Mouse (Mus musculus): ENCODE measurements at regions not wholly inside any gene's neighbourhood (a gene's known extent, or its start where the extent isn't known, plus 50 kb on each side); places are given as distances from the start of the nearest gene placed in this dataset.

GRCm38 (mm10) chr4:31354953-31355352 lies 608.9 kb upstream of the Map3k7 start:
- 89% methylated on average over 2 of the region's 2 CpGs for WGBS
- H3K27ac ChIP-seq (replicated peaks; ENCODE audit: low read depth, low read length), result no peak overlapping the region
- no peaks in the 10 kb centered on the region for H3K4me1 ChIP-seq (ENCODE audit: control insufficient read depth, insufficient read depth, low read length)
- no peak overlapping the region for H3K9ac ChIP-seq (ENCODE audit: low read depth, low read length, severe bottlenecking)
- H3K4me2 ChIP-seq (replicated peaks; ENCODE audit: low read depth, low read length, severe bottlenecking), result no peak overlapping the region
- no peaks in the 10 kb centered on the region for H3K27me3 ChIP-seq (ENCODE audit: control insufficient read depth, insufficient read depth, low read length)
- no peak for TF ChIP-seq POLR2A (IDR thresholded peaks at IDR 0.05; ENCODE audit: borderline replicate concordance, extremely low read depth, insufficient read depth, insufficient read length)
- H3K9me3 ChIP-seq (ENCODE audit: control insufficient read depth, low read length), result no peaks in the 10 kb centered on the region
- DNase-seq (ENCODE audit: low spot score) (no peak), ATAC-seq (ENCODE audit: low FRiP score, low read depth) (no peak)
- H3K4me3 ChIP-seq (replicated peaks; ENCODE audit: low read length), result no peak overlapping the region
- no peaks in the 10 kb centered on the region for H3K36me3 ChIP-seq (ENCODE audit: control insufficient read depth, insufficient read depth, low read length)

- H3K4me2 ChIP-seq (replicated peaks; ENCODE audit: low read depth, low read length, severe bottlenecking), result no peak overlapping the region
- no peaks in the 10 kb centered on the region for H3K36me3 ChIP-seq (ENCODE audit: control insufficient read depth, insufficient read depth, low read length)
- no peak overlapping the region for H3K4me3 ChIP-seq (replicated peaks; ENCODE audit: low read length)
- TF ChIP-seq POLR2A (IDR thresholded peaks at IDR 0.05; ENCODE audit: borderline replicate concordance, extremely low read depth, insufficient read depth, insufficient read length), result no peak
- 36% methylated on average over 1 of the region's 1 CpGs for WGBS
- no peaks in the 10 kb centered on the region for H3K27me3 ChIP-seq (ENCODE audit: control insufficient read depth, insufficient read depth, low read length)
- H3K27ac ChIP-seq (replicated peaks; ENCODE audit: low read depth, low read length), result no peak overlapping the region
- DNase-seq (ENCODE audit: low spot score) (no peak), ATAC-seq (ENCODE audit: low FRiP score, low read depth) (no peak)
- H3K4me1 ChIP-seq (ENCODE audit: control insufficient read depth, insufficient read depth, low read length), result no peaks in the 10 kb centered on the region
- no peak overlapping the region for H3K9ac ChIP-seq (ENCODE audit: low read depth, low read length, severe bottlenecking)
- no peaks in the 10 kb centered on the region for H3K9me3 ChIP-seq (ENCODE audit: control insufficient read depth, low read length)
These were observed 597.7 kb upstream of the Map3k7 start for GRCm38 (mm10) chr4:31366172-31366571.

GRCm38 (mm10) chr4:31367031-31367430 lies 596.9 kb upstream of the Map3k7 start:
- Histone ChIP-seq H3K36me3 (ENCODE audit: control insufficient read depth, insufficient read depth, low read length) (no peaks in the 10 kb centered on the region), H3K9me3 (ENCODE audit: control insufficient read depth, low read length) (no peaks in the 10 kb centered on the region), H3K4me3 (replicated peaks; ENCODE audit: low read length) (no peak overlapping the region), H3K27me3 (ENCODE audit: control insufficient read depth, insufficient read depth, low read length) (no peaks in the 10 kb centered on the region), H3K4me1 (ENCODE audit: control insufficient read depth, insufficient read depth, low read length) (no peaks in the 10 kb centered on the region), H3K9ac (ENCODE audit: low read depth, low read length, severe bottlenecking) (no peak overlapping the region), H3K27ac (replicated peaks; ENCODE audit: low read depth, low read length) (no peak overlapping the region), H3K4me2 (replicated peaks; ENCODE audit: low read depth, low read length, severe bottlenecking) (no peak overlapping the region)
- DNase-seq (ENCODE audit: low spot score), result no peak
- WGBS, result 85% methylated on average over 5 of the region's 5 CpGs
- no peak for ATAC-seq (ENCODE audit: low FRiP score, low read depth)
- no peak for TF ChIP-seq POLR2A (IDR thresholded peaks at IDR 0.05; ENCODE audit: borderline replicate concordance, extremely low read depth, insufficient read depth, insufficient read length)

GRCm38 (mm10) chr4:31370062-31370461 lies 593.8 kb upstream of the Map3k7 start:
- H3K4me3 ChIP-seq (replicated peaks; ENCODE audit: low read length), result no peak overlapping the region
- ATAC-seq (ENCODE audit: low FRiP score, low read depth) (no peak), DNase-seq (ENCODE audit: low spot score) (no peak)
- 81% methylated on average over 7 of the region's 7 CpGs for WGBS
- no peak overlapping the region for H3K27ac ChIP-seq (replicated peaks; ENCODE audit: low read depth, low read length)
- H3K36me3 ChIP-seq (ENCODE audit: control insufficient read depth, insufficient read depth, low read length), result no peaks in the 10 kb centered on the region
- no peaks in the 10 kb centered on the region for H3K4me1 ChIP-seq (ENCODE audit: control insufficient read depth, insufficient read depth, low read length)
- H3K9ac ChIP-seq (ENCODE audit: low read depth, low read length, severe bottlenecking), result no peak overlapping the region
- no peak overlapping the region for H3K4me2 ChIP-seq (replicated peaks; ENCODE audit: low read depth, low read length, severe bottlenecking)
- no peak for TF ChIP-seq POLR2A (IDR thresholded peaks at IDR 0.05; ENCODE audit: borderline replicate concordance, extremely low read depth, insufficient read depth, insufficient read length)
- no peaks in the 10 kb centered on the region for H3K27me3 ChIP-seq (ENCODE audit: control insufficient read depth, insufficient read depth, low read length)
- no peaks in the 10 kb centered on the region for H3K9me3 ChIP-seq (ENCODE audit: control insufficient read depth, low read length)

GRCm38 (mm10) chr4:31381069-31381969 lies 582.6 kb upstream of the Map3k7 start:
- Histone ChIP-seq H3K9ac (ENCODE audit: low read depth, low read length, severe bottlenecking) (no peak overlapping the region), H3K4me1 (ENCODE audit: control insufficient read depth, insufficient read depth, low read length) (no peaks in the 10 kb centered on the region), H3K36me3 (ENCODE audit: control insufficient read depth, insufficient read depth, low read length) (no peaks in the 10 kb centered on the region), H3K9me3 (ENCODE audit: control insufficient read depth, low read length) (no peaks in the 10 kb centered on the region), H3K27me3 (ENCODE audit: control insufficient read depth, insufficient read depth, low read length) (no peaks in the 10 kb centered on the region), H3K4me2 (replicated peaks; ENCODE audit: low read depth, low read length, severe bottlenecking) (no peak overlapping the region), H3K4me3 (replicated peaks; ENCODE audit: low read length) (no peak overlapping the region), H3K27ac (replicated peaks; ENCODE audit: low read depth, low read length) (no peak overlapping the region)
- no peak for TF ChIP-seq POLR2A (IDR thresholded peaks at IDR 0.05; ENCODE audit: borderline replicate concordance, extremely low read depth, insufficient read depth, insufficient read length)
- DNase-seq (ENCODE audit: low spot score) (no peak), ATAC-seq (ENCODE audit: low FRiP score, low read depth) (no peak)
- 82% methylated on average over 8 of the region's 8 CpGs for WGBS
